Mouse (Mus musculus) right cerebral cortex, adult 18-20 months (tissue): ENCODE measurements around the gene Vmn1r2.
"Not testable (repeated sequence)": the region's sequence is repeated elsewhere in the genome, so short reads cannot be mapped to it uniquely, and the experiment has no call there.

Experiments used
- DNase-seq: peaks from one replicate; pipeline ENCODE4 v3.0.0; 2022; ENCODE audit warnings: mixed read lengths

Vmn1r2 gene

GRCm38 (mm10) chr4:3167020-3167419 lies at the start of gene Vmn1r2:
Gene Vmn1r2 (plus strand): TSS chr4:3167320.
- DNase-seq, result not testable (repeated sequence)

GRCm38 (mm10) chr4:3147926-3148325 lies 19.2 kb upstream of the Vmn1r2 start:
- not testable (repeated sequence) for DNase-seq

- not testable (repeated sequence) for DNase-seq
Observed at GRCm38 (mm10) chr4:3153320-3153719, 13.8 kb upstream of the Vmn1r2 start.

- DNase-seq, result not testable (repeated sequence)
Observed at GRCm38 (mm10) chr4:3164429-3164828, 2.7 kb upstream of the Vmn1r2 start.

GRCm38 (mm10) chr4:3165046-3165445 lies 2.1 kb upstream of the Vmn1r2 start:
- DNase-seq, result no peak

GRCm38 (mm10) chr4:3174586-3174985 lies 7.5 kb downstream of the Vmn1r2 start:
- DNase-seq, result not testable (repeated sequence)

- not testable (repeated sequence) for DNase-seq
Observed at GRCm38 (mm10) chr4:3175756-3176155, 8.6 kb downstream of the Vmn1r2 start.

GRCm38 (mm10) chr4:3176195-3176594 lies 9.1 kb downstream of the Vmn1r2 start:
- DNase-seq, result not testable (repeated sequence)

GRCm38 (mm10) chr4:3176746-3177490 lies 9.8 kb downstream of the Vmn1r2 start:
- not testable (repeated sequence) for DNase-seq

- not testable (repeated sequence) for DNase-seq
Observed at GRCm38 (mm10) chr4:3185258-3185657, 18.1 kb downstream of the Vmn1r2 start, which contains the start of gene Vmn1r3. Gene Vmn1r3 (minus strand): TSS chr4:3185358.

GRCm38 (mm10) chr4:3209643-3210217 lies 42.6 kb downstream of the Vmn1r2 start:
- not testable (repeated sequence) for DNase-seq

- DNase-seq, result not testable (repeated sequence)
Observed at GRCm38 (mm10) chr4:3213349-3213748, 46.2 kb downstream of the Vmn1r2 start.

- DNase-seq, result not testable (repeated sequence)
Observed at GRCm38 (mm10) chr4:3216382-3216781, 49.3 kb downstream of the Vmn1r2 start.
